Mouse (Mus musculus): Measurements from ENCODE around the gene Gm4707. TPM values are rescaled to one million over a fixed set of nuclear protein-coding genes. Genes with fewer than 3 reads are reported as not detected.
"Not testable (repeated sequence)": the region's sequence is repeated elsewhere in the genome, so short reads cannot be mapped to it uniquely, and the experiment has no call there.

The Gm4707 gene
- polyA plus RNA-seq, 1 experiment = 0.24 TPM

DNA sequence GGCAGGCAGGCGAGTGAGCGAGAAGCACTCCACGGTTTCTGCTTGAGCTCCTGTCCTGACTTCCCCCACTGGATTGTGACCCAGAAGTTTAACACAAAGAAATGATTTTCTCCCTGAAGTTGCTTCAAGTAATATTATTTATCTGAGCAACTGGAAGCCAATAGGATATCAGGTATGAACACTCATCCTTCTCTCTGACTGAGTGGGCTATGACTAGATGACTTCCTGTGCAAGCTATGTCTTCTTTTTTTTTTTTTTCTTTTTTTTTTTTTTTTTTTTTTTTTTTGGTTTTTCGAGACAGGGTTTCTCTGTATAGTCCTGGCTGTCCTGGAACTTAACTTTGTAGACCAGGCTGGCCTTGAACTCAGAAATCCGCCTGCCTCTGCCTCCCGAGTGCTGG lies 2.4 kb downstream of the Gm4707 start:
- 95% methylated on average over 6 of the region's 6 CpGs for WGBS
- not testable (repeated sequence) for DNase-seq (ENCODE audit: low read depth, low spot score)

DNA sequence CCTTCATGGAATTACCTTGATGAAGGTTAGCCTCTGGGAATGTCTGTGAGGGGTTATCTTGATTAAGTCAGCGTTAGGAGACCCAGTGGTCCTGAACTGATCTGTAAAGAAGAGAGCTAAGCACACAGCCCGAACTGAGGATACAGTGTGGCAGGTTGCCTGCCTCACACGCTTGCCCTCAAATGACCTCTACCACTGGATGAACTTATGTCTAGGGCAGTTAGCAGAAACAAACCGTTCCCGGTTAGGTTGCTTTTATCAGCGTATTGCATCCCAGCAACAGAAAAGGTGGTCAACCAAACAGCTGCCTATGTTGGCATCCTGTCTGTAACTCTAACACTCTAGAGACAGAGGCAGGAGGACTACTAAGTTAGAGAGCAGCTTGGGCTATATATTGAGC lies 14.5 kb downstream of the Gm4707 start:
- DNase-seq (ENCODE audit: low read depth, low spot score) = no peak
- WGBS = 90% methylated on average over 6 of the region's 6 CpGs

DNA sequence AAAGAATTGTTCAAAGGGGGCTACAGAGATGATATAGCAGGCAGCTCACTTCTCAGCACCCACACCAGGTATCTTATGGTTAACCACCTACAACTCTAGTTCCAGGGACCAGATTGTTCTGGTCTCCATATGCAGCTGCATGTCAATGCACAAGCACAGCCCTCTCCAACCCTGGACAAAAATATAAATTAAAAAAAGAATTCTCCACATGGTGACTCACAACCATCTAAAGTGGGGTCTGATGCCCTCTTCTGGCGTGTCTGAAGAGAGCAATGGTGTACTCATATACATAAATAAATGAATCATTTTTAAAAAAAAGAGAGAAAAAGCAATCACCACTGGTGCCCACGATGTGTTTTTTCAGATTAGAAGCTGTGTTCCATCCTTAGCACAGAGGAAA lies 15.0 kb downstream of the Gm4707 start:
- DNase-seq (ENCODE audit: low read depth, low spot score) = no peak
- 82% methylated on average over 2 of the region's 2 CpGs for WGBS

DNA sequence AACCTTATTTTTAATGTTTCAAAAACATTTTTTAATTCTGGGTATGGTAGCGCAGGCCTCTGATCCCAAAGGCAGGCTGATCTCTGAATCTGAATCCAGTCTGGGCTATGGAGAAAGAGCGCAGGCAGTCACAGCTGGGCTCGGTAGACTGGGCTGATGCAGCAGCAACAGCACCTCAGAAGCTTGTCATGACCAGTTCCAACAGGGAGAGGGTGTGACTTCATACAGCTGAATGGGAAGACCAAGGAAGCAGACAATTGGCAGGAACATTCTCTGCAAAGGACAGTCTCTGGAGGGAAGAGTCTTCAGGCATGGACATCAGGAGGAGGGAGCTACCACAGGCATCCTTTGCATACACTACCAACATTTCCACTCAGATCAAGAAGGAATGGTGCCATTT lies 15.6 kb downstream of the Gm4707 start:
- 88% methylated on average over 3 of the region's 3 CpGs for WGBS

DNA sequence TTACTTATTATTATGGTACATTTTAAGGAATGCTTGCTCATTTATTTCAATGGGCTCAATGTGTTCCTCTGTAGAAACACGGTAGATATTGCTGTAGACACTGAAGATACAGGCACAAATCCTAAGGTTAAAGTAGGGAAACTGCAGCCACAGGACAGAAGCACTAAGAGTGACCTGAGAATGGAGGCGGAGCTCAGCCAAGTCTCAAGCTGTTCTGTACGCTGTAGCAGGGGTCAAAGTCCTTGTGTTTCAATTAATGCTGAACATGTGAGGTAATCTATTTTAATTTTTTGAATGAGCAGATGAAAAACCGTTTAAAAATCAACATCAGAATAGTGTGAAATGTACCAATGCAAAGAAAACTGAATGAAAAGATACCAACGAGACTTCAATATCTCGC lies 16.4 kb downstream of the Gm4707 start:
- DNase-seq (ENCODE audit: low read depth, low spot score) = no peak

More for the DNA sequence above, 15.6 kb downstream of the Gm4707 start:
- no peak for DNase-seq (ENCODE audit: low read depth, low spot score)

DNA sequence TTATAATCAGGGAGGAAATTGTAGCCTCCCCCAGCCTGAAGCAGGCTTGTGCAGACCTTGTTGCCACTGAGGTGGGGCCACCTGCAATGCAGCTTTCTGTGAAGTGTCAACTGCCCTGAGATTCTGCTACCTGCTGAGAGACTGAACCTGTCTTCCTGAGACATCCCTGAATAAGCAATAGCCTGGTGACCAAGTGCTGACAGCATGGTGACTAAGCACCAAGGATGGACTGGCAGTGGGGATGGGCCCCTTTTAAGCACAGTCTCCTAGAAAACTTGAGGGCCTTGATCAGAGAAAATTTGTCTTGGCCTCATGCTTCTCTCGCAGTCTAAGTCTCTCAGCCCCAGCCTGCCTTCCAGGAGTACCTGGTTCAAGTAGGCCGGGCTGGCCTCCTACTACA lies 37.2 kb downstream of the Gm4707 start:
- 94% methylated on average over 2 of the region's 2 CpGs for WGBS
- DNase-seq (ENCODE audit: low read depth, low spot score) = not testable (repeated sequence)

More for the DNA sequence above, 16.4 kb downstream of the Gm4707 start:
- WGBS = 70% methylated on average over 6 of the region's 6 CpGs

DNA sequence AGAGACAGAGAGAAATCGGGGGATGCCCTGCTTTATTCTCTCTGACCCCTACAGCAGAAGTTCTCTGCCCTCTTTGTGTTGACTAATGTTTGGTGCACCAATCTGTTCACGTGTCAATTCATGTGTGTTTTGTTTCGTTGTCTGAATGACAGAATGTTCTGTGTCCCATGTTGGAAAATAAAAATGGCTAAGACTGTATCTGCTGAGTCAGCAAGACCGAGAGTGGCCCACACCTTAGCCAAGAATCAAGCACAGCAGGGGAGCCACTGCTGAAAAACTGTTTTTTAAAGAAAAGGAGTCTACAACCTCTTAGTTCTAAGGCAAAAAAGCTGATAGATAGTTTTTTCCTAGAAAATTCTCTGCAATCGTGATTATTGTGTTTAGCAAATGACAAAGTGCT lies 40.3 kb downstream of the Gm4707 start:
- 95% methylated on average over 5 of the region's 5 CpGs for WGBS
- DNase-seq (ENCODE audit: low read depth, low spot score) = not testable (repeated sequence)

DNA sequence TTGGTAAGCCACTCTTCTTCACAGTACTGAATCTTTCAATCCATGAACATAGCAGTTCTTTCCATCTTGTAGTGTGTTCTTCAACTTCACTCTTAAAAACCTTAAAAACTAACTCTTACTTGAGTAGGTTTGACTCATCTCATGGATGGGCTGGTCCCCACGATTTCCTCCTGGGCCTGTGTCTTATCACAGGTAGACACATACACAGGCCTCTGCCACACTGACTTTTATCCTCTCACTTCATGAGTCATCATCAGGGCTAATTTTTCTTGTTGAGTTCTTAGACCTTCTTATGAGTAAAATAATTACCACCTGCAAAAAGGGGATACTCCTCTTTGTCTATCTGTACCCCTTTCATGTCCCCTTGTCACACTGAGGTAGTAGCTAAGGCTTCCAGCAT lies 42.7 kb downstream of the Gm4707 start:
- DNase-seq (ENCODE audit: low read depth, low spot score) = no peak
- WGBS = 90% methylated on average over 1 of the region's 1 CpGs

Other genes with a start within 250 kb of the Gm4707 start
- gene Emilin2, start 147.9 kb downstream of the Gm4707 start, polyA plus RNA-seq (2012; rRNA removed) = 0.84 and 0.91 TPM in 2 replicates
- 6.1 and 9.3 TPM in 2 replicates for gene Smchd1, start 15.4 kb upstream of the Gm4707 start, polyA plus RNA-seq (2012; rRNA removed)
- gene Ndc80, start 66.9 kb upstream of the Gm4707 start, polyA plus RNA-seq (2012; rRNA removed) = 0.84 and 1.2 TPM in 2 replicates
- not detected in 2 replicates for gene Spdya, start 92.1 kb upstream of the Gm4707 start, polyA plus RNA-seq (2012; rRNA removed)
- gene Wdr43, start 156.0 kb upstream of the Gm4707 start, polyA plus RNA-seq (2012; rRNA removed) = 6.8 and 11.0 TPM in 2 replicates
- 0.27 and 0.29 TPM in 2 replicates for gene Togaram2, start 213.3 kb upstream of the Gm4707 start, polyA plus RNA-seq (2012; rRNA removed)

Measured in large intestine, adult 2 months (tissue).